Mouse (Mus musculus): ENCODE data around the gene Slc16a5.
"Not testable (repeated sequence)": the region's sequence is repeated elsewhere in the genome, so short reads cannot be mapped to it uniquely, and the experiment has no call there.

DNA sequence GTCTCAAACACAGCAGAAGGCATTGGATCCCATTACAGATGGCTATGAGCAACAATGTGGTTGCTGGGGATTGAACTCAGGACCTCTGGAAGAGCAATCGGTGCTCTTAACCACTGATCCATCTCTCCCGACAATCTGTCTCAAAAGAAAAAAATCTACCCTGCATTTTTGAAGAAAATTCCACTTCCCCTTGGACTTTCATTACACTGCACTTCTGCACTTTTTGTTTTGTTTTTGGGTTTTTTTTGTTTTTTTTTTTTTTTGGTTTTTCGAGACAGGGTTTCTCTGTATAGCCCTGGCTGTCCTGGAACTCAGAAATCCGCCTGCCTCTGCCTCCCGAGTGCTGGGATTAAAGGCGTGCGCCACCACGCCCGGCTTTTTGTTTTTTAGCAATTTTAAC lies 34.3 kb downstream of the Slc16a5 start:
- not testable (repeated sequence) for TF ChIP-seq POLR2A (IDR thresholded peaks at IDR 0.05; ENCODE audit: borderline replicate concordance, extremely low read depth, insufficient read depth, insufficient read length, poor library complexity, severe bottlenecking); CTCF (IDR thresholded peaks at IDR 0.05; ENCODE audit: borderline replicate concordance, extremely low read depth, insufficient read depth, insufficient read length)

Measured in brain, embryonic 14.5 days (tissue).